Mouse (Mus musculus) embryonic facial prominence, embryonic 10.5 days (tissue): Measurements from ENCODE around the gene Rarb. TPM values are rescaled to one million over a fixed set of nuclear protein-coding genes. Genes with fewer than 3 reads are reported as not detected.

ENCODE experiments used
- DNase-seq: peaks from one replicate; pipeline ENCODE4 v3.0.0-alpha.2; 2017; ENCODE audit warnings: low spot score
- H3K27ac ChIP-seq: fragments of 300-500 bp; sonication (generic); replicated peaks from 2 replicates; pipeline ENCODE4 v1.5.1; 2016; ENCODE audit warnings: mild to moderate bottlenecking
- H3K27me3 ChIP-seq: fragments of 300-500 bp; sonication (generic); replicated peaks from 2 replicates; pipeline ENCODE4 v1.6.1; 2016; ENCODE audit warnings: low read depth, mild to moderate bottlenecking; ENCODE audit not compliant: poor library complexity, severe bottlenecking
- H3K36me3 ChIP-seq: fragments of 300-500 bp; sonication (generic); replicated peaks from 2 replicates; pipeline ENCODE4 v1.6.1; 2016; ENCODE audit warnings: mild to moderate bottlenecking, moderate library complexity
- H3K4me1 ChIP-seq: fragments of 300-500 bp; sonication (generic); 2 replicates; pipeline ENCODE4 v1.6.1; 2016
- H3K4me3 ChIP-seq: fragments of 300-500 bp; sonication (generic); 2 replicates; pipeline ENCODE4 v1.5.1; 2016; ENCODE audit warnings: mild to moderate bottlenecking, moderate library complexity
- H3K9me3 ChIP-seq: fragments of 300-500 bp; sonication (generic); 2 replicates; pipeline ENCODE4 v1.6.1; 2016; ENCODE audit warnings: mild to moderate bottlenecking
- WGBS: fragments of 180-500 bp; shearing (Covaris S2); methylation state at CpG from one replicate; pipeline ENCODE4 v1.1.7; 2016; 5-methylcytosine and 5-hydroxymethylcytosine counted together
- polyA plus RNA-seq: library from polyadenylated mRNA; unstranded; fragments of >200 nt; fragmentation: Nextera tagmentation; extraction: Ambion mirVana; gene quantifications from 2 replicates; pipeline ENCODE4 v1.2.1, GENCODE M21; 2016

Rarb gene
- polyA plus RNA-seq, 1 experiment from 2014 or later = 27.1 TPM

GRCm38 (mm10) chr14:16563912-16564311, 255.0 kb downstream of the Rarb start:
- Histone ChIP-seq H3K36me3 (no peaks in the 10 kb centered on the region), H3K27me3 (no peaks in the 10 kb centered on the region), H3K27ac (no peak overlapping the region), H3K9me3 (no peaks in the 10 kb centered on the region), H3K4me1 (peaks cover 49% of the 10 kb centered on the region), H3K4me3 (no peak overlapping the region)
- DNase-seq = no peak
- WGBS = 74% methylated on average over 2 of the region's 2 CpGs

- H3K9me3 ChIP-seq = no peaks in the 10 kb centered on the region
- H3K27me3 ChIP-seq = no peaks in the 10 kb centered on the region
- no peak overlapping the region for H3K4me3 ChIP-seq
- 64% methylated on average over 6 of the region's 6 CpGs for WGBS
- no peaks in the 10 kb centered on the region for H3K36me3 ChIP-seq
- no peak overlapping the region for H3K27ac ChIP-seq
- H3K4me1 ChIP-seq = peaks cover 50% of the 10 kb centered on the region
- no peak for DNase-seq
Measured at GRCm38 (mm10) chr14:16561496-16562170, 257.3 kb downstream of the Rarb start.

DNA sequence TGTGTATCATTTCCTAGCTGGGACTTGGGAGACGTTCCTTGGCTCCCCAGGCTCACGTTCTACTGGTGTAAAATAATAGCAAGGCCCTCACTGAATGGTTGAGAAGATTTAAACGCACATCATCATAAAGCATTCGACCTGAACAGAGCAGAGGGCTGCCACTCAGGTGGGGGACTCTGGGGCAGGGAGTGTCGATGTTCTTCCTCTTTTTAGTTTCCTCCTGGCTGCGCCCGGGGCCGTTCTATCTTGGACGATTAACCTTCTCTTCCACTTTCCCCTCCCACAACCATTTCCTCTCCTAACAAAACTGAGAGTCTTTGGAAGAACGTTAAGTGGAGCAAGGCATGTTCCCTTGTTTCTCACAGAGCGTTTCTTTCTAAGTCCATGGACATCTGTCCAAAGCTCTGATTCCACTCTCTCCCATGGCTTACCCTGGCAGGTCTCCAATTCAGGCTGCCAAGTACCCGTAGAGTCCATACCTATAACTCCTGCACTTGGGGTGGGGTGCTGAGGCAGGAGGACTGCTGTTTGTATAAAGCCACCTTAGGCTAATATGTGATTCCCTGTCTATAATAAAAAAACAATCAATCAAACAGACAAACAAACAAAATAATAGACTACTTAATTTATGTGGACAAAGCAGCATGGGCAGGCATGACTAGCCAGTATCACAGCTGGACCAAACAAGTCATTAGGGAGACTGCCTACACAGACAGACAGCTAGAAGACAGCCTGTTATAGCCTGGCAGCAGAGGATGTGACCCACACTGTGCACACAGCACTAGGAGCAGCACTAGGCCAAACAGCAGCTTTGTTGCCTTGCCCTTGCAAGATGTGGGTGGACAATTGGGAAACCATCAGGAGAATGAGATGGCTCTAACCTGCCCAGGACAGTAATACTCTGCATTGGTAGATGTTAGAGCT, 259.4 kb downstream of the Rarb start:
- Histone ChIP-seq H3K27ac (no peak overlapping the region), H3K4me3 (no peak overlapping the region), H3K9me3 (no peaks in the 10 kb centered on the region), H3K4me1 (peaks cover 67% of the 10 kb centered on the region), H3K27me3 (no peaks in the 10 kb centered on the region), H3K36me3 (no peaks in the 10 kb centered on the region)
- DNase-seq = no peak
- 74% methylated on average over 12 of the region's 12 CpGs for WGBS

DNA sequence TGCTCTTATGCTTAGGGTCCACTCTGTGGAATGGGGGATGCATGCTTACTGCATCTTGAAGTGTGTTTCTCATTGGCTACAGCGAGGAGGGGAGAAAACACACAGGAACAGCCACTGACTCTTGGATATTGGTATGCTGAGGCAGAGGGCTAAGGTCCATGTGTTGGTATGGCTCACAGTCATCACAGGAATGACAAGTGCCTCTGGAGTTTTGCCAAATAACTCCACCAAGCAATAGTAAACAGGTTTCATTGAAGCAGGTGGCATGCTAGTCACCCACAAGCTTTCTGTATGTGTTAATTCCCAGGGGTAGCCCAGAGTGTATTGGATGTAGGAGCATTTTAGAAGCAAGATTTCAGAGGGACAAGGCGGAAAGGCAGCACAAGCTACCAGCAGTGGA, 260.9 kb downstream of the Rarb start:
- H3K4me1 ChIP-seq = peaks cover 67% of the 10 kb centered on the region
- DNase-seq = no peak
- H3K9me3 ChIP-seq = no peaks in the 10 kb centered on the region
- no peaks in the 10 kb centered on the region for H3K27me3 ChIP-seq
- H3K4me3 ChIP-seq = no peak overlapping the region
- H3K36me3 ChIP-seq = no peaks in the 10 kb centered on the region
- 94% methylated on average over 2 of the region's 2 CpGs for WGBS
- no peak overlapping the region for H3K27ac ChIP-seq

DNA sequence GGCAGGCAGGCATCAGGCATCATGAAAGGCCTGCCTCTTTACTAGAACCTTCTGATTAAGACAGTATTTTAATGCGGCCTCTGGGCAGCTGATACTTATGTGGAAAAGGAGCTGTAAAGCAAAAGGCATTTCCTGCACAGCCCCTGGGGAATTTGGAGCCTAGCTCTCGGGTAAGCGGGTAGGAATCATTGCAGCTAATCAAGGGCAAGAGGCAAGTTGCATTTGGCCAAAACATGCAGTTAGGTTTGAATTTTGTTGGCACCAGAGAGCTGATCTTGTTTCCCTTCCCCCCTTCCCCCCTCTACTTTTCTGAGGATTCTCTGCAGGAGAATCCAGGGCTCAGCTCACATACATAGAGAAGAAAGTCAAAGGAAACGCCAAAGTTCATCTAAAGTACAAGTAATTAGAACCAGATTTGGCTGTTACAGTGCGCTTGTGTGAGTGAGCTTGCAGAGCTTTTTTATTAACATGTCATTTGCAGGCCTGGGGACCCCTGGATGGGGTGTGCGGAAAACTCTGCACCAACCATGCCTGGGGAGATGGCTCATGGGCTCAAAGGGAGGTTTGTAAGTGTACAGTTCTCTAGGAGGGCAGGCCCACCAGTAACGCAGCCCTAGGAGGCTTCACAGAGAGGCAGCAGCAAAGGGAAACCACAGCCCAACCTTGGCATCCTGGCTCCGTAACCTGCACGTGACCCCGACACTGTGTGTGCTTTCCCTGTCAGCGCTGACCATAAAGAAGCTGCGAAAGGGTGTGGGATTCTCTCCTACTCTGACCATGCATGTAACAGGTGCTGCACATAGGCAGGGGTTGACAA, 264.1 kb downstream of the Rarb start:
- Histone ChIP-seq H3K27ac (peak overlapping the region; percentile 81), H3K36me3 (no peaks in the 10 kb centered on the region), H3K27me3 (no peaks in the 10 kb centered on the region), H3K4me1 (peaks cover 48% of the 10 kb centered on the region), H3K4me3 (peak overlapping the region; percentile 14; the same call in 1 of the 2 replicates), H3K9me3 (no peaks in the 10 kb centered on the region)
- peak; percentile 80 for DNase-seq
- WGBS = 25% methylated on average over 12 of the region's 12 CpGs

- Histone ChIP-seq H3K9me3 (no peaks in the 10 kb centered on the region), H3K4me1 (peaks cover 43% of the 10 kb centered on the region), H3K27me3 (no peaks in the 10 kb centered on the region), H3K27ac (peak overlapping the region; percentile 81), H3K36me3 (no peaks in the 10 kb centered on the region), H3K4me3 (peak overlapping the region; percentile 9; the same call in 1 of the 2 replicates)
- WGBS = 20% methylated on average over 1 of the region's 1 CpGs
- DNase-seq = no peak
Measured at GRCm38 (mm10) chr14:16554319-16554642, 264.7 kb downstream of the Rarb start.

DNA sequence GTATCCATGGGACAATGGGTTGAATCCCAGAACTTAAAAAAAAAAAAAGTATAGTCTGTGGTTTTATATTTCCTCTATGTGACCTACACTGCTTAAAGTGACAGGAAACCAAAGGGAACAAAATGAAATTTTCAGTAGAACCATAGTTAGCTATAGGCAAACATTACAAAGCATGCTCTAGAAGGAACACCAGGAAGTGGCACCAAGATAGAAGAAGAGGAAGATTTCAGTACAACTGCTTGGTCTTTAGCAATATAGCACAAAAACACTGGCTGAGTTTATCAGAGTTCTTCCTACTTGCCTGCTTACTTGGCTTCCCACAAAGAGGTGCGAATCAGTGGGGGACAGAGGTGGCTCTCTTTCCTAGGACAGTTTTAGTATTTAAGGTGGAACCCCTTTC, 266.7 kb downstream of the Rarb start:
- Histone ChIP-seq H3K27me3 (no peaks in the 10 kb centered on the region), H3K27ac (no peak overlapping the region), H3K4me3 (no peak overlapping the region), H3K4me1 (peaks cover 45% of the 10 kb centered on the region), H3K36me3 (peaks cover 10% of the 10 kb centered on the region; the same call in 1 of the 2 replicates), H3K9me3 (no peaks in the 10 kb centered on the region)
- 81% methylated on average over 1 of the region's 1 CpGs for WGBS
- DNase-seq = no peak

DNA sequence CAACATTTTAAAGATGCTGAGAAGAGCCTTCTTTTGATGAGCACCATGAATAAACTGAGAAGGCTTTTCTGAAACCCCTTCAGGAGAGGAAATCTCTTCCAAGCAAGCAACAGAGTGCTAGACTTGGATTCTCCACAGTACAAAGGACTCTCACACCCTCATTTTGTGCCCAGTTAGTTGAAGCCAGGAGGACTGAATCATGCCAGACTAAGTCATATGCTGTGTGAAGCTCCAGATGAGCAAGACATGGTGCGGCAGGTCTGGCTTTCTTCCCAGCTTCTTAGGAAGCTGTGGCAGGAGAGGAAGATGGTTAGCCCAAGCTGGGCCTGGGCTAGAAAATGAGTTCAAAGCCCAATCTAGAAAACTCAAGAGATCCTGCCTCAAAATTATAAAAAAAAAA, 267.1 kb downstream of the Rarb start:
- Histone ChIP-seq H3K4me1 (peaks cover 43% of the 10 kb centered on the region), H3K4me3 (no peak overlapping the region), H3K9me3 (no peaks in the 10 kb centered on the region), H3K36me3 (peaks cover 11% of the 10 kb centered on the region; the same call in 1 of the 2 replicates), H3K27me3 (no peaks in the 10 kb centered on the region), H3K27ac (no peak overlapping the region)
- WGBS = 96% methylated on average over 1 of the region's 1 CpGs
- DNase-seq = no peak

DNA sequence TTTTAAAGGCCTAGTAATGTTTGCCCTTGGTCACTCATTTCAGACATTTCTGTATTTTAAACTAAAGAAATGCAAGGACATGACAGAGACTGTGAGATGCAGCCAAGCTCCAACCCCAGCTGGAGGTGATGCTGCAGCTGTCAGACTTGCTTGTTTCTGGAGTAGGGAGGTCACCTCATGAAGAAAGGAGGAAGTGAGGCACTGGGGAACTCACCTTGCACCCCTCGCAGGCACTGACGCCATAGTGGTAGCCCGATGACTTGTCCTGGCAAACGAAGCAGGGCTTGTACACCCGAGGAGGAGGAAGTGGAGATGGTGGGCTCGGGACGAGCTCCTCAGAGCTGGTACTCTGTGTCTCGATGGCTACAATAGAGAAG, 270.8 kb downstream of the Rarb start:
- Histone ChIP-seq H3K9me3 (no peaks in the 10 kb centered on the region), H3K4me3 (no peak overlapping the region), H3K27ac (0 out of 2 replicates have a peak overlapping the region, but pooled peaks have one; percentile 24), H3K4me1 (peaks cover 14% of the 10 kb centered on the region), H3K36me3 (peaks cover 16% of the 10 kb centered on the region), H3K27me3 (no peaks in the 10 kb centered on the region)
- 92% methylated on average over 8 of the region's 8 CpGs for WGBS
- no peak for DNase-seq

DNA sequence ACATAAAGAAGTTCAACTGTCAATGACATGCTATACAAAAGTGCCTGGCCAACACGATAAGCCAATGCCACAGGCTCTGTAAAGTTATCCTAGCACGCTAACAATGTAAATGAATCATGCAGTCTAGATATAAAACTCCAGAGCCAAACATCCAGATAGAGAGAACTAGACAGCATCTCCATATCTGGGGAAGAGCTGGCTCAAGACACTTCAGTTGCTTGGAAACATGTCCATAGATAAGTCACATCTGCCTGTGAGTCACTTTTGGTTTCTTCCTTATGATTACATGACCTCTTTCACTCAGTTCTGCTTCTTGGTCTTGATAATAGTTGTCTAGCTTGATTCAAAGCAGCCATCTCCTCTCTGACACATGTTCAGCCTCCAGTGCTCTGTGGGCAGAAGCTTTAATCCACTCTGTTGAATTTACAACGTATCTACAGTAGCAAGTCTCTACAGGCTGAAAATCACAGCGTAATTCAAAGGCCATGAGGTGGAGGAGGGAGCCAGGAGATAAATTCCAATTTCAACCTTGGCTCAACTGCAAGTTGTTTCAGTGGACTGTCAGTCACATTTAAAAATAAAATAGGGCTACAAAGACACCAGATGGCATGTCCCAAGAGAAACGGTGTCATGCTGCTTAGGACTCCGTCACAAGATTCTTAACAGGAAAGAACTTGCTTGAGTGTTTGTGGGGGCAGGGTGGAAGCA, 271.3 kb downstream of the Rarb start:
- Histone ChIP-seq H3K27me3 (no peaks in the 10 kb centered on the region), H3K4me3 (no peak overlapping the region), H3K36me3 (peaks cover 16% of the 10 kb centered on the region), H3K9me3 (no peaks in the 10 kb centered on the region), H3K4me1 (peaks cover 9% of the 10 kb centered on the region), H3K27ac (no peak overlapping the region)
- WGBS = 84% methylated on average over 6 of the region's 6 CpGs
- no peak for DNase-seq

DNA sequence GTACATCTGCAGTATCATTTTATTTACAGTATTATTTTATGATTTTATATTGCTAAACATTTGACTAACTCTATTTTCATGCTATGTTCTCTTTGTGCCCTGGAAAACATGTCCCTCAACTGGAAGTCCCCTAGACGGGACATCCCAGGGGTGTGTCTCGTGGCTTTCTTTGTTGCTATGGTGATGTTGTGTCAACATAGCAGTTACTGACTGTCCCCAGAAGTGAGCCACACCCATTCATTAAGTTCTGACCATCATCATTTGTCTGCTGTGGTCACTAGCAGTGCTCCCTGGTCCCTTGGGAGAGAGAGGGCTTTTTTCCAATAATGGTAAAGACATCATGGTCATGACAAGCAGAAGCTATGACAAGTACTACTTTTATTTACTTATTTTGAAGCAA, 274.0 kb downstream of the Rarb start:
- H3K4me3 ChIP-seq = no peak overlapping the region
- H3K9me3 ChIP-seq = no peaks in the 10 kb centered on the region
- 74% methylated on average over 2 of the region's 2 CpGs for WGBS
- no peak for DNase-seq
- H3K4me1 ChIP-seq = peaks cover 7% of the 10 kb centered on the region
- H3K27me3 ChIP-seq = no peaks in the 10 kb centered on the region
- H3K36me3 ChIP-seq = peaks cover 16% of the 10 kb centered on the region
- H3K27ac ChIP-seq = no peak overlapping the region

- H3K36me3 ChIP-seq = peaks cover 5% of the 10 kb centered on the region
- no peak overlapping the region for H3K4me3 ChIP-seq
- H3K27ac ChIP-seq = no peak overlapping the region
- DNase-seq = no peak
- H3K27me3 ChIP-seq = no peaks in the 10 kb centered on the region
- no peaks in the 10 kb centered on the region for H3K9me3 ChIP-seq
- H3K4me1 ChIP-seq = peaks cover 8% of the 10 kb centered on the region
- 73% methylated on average over 1 of the region's 1 CpGs for WGBS
Measured at GRCm38 (mm10) chr14:16541641-16542040, 277.3 kb downstream of the Rarb start.
